Mouse (Mus musculus): ENCODE measurements around the gene Dbnl.

- TF ChIP-seq CTCF (IDR thresholded peaks at IDR 0.05; ENCODE audit: low read depth, low read length) (no peak), POLR2A (IDR thresholded peaks at IDR 0.05; ENCODE audit: borderline replicate concordance, low read depth, low read length) (no peak)
Measured at GRCm38 (mm10) chr11:5805711-5806110, 17.4 kb downstream of the Dbnl start.

All from bone marrow macrophage, adult 2 months (primary cell).